Mouse (Mus musculus) liver, postnatal 0 days (tissue): ENCODE results near the gene Mogat2.

Experiments used
- CTCF ChIP-seq: sonication (generic); IDR thresholded peaks from 2 replicates; pipeline ENCODE4 v1.5.1; 2016; ENCODE audit warnings: antibody characterized with exemption, low read depth
- EP300 ChIP-seq: IDR thresholded peaks from 2 replicates; pipeline ENCODE4 v1.6.1; 2016; ENCODE audit warnings: antibody characterized with exemption, low read depth, mild to moderate bottlenecking

- TF ChIP-seq CTCF, result no peak
- TF ChIP-seq EP300, result no peak
Observed at GRCm38 (mm10) chr7:99264597-99264996, 26.2 kb upstream of the Mogat2 start.
